Mouse (Mus musculus) T-helper 2 cell (primary cell): ENCODE results near the gene Hbq1b.
"Not testable (repeated sequence)": the region's sequence is repeated elsewhere in the genome, so short reads cannot be mapped to it uniquely, and the experiment has no call there.

Source experiments
- in situ Hi-C: fragments of 300-600 bp; cut with MboI, MseI; formaldehyde crosslinking; loops from one replicate; pipeline ENCODE4 v1.15.1; 2025; ENCODE audit warnings: high pct_unique_total_duplicates

Hbq1b gene

DNA sequence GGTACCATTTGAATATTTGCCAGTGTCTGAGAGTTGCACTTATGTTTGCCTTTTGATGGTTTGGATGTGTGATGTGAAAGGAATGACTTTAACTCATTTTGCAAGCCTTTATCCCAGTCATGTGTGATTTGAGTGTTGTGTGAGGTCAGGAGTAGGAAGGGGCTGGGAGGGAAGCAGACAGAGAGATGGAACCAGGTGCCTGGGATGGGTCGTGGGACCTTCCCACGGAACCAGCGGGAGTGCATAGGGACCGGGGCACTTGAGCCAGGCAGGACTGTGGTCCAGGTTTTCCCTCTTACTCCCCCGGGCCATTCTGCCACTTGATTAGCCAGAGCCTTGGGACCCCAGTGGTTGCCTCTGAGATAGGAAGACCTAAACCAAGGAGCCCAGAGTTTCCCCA is 18.8 kb upstream of the Hbq1b start:
- in situ Hi-C loops, result no loop called here

DNA sequence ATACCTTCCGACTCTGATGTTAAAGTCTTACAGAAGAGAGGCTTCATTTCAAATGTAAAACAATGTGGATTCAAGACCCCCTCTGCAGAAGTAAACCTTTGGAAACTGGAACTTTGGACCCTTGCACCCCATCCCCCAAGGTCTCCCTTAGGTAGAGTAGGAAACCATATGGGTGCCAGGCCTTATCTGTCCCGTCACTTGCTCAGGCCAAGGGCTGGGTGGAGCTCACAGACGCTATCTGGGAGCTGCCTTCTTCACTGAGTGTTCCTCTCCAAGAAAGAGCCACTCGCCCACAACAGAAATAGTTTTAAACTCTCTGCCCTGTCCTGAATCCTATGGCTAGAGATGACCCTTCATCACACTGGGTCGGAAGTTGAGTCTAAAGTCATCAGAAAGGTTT is 17.8 kb upstream of the Hbq1b start:
- in situ Hi-C loops, result no loop called here

DNA sequence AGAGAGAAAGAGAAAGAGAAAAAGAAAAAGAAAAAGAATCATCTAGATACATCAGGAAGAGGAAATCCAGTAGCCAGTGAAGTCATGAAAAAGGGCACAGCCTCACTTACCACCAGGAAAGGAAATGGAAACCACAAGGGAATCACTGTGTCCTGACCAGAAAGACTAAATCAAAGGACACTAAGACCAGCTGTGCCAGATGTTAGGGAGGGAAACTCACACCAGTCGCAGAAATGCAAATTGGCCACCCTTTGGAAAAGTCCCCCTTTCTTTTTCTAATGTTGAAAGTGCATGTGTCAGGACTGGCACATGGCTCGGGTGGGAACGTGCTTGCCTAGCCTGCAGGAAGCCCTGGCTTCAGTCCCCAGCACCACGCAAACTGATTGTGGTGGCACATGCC is 15.6 kb upstream of the Hbq1b start:
- in situ Hi-C loops, result no loop called here

DNA sequence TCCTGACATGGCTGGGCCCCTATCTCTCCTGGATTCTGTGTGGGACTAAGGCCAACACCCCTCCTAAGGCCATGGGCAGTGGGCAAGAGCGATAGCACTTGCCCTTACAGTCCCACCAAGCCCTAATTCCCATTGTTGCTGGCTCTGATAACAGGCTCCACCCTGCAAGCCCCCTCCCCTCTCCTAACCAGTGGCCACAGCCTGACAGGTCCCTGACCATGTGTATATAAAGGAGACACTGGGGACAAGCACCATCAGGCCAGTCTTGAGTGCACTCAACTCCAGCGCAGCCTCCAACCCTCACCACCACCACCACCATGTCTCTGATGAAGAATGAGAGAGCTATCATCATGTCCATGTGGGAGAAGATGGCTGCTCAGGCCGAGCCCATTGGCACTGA is 10.4 kb upstream of the Hbq1b start, which contains the start of gene Hba-x:
Gene Hba-x, plus strand, starts transcription at position 54 of the 400 bp plus-strand sequence.
- in situ Hi-C loops, result no loop called here

DNA sequence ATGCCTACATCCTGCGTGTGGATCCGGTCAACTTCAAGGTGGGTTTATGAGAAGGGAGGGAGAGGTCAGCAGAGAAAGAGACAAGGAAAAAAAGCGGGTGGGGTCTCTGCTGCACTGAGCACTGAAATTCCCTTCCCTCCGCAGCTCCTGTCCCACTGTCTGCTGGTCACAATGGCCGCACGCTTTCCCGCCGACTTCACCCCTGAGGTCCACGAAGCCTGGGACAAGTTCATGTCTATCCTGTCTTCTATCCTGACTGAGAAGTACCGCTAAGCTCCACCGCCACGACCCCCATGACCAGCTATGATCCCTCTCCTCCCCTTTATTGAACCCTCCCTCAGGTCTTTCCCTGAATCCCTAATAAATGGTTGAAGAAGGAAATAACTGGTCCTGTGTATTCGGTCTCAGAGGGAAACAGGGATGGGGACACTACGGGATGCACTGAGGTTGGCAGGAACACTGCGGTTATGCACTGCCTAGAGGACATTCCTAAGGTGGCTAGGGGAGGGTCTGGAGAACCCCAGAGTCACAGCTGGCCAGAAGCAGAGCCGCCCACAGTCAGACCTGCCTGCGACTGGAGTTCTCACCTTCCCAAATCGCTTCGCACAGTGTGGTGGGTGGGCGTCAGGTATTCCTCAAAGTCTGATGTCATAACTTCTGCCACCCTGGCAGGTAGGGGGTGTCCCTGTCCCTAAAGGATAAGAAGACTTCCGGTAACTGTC is 8.9 kb upstream of the Hbq1b start:
- in situ Hi-C loops, result no loop called here

DNA sequence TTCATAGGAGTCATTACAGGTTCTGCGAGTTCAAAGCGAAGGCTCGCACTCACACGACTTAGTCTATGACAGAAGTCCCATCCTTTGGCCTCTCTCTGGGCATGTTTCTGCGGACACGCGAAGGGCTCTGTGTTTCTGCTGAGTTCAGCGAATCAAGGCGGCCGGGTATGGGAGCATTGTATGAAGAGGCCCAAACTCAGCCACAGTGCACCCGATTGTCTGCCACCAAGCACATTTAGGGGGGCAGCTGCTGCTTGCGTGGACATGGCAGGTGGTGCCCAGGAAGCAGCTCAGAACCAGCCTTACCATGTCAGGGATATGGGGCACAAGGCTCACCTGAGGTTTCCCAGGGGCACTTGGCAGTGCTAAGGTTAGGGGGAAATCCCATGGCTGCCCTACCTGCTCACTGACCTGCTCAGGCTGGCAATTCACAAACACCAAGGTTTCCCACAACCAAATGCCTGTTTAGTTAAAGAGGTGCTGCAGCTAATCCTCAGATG is 8.3 kb upstream of the Hbq1b start:
- in situ Hi-C loops, result no loop called here

DNA sequence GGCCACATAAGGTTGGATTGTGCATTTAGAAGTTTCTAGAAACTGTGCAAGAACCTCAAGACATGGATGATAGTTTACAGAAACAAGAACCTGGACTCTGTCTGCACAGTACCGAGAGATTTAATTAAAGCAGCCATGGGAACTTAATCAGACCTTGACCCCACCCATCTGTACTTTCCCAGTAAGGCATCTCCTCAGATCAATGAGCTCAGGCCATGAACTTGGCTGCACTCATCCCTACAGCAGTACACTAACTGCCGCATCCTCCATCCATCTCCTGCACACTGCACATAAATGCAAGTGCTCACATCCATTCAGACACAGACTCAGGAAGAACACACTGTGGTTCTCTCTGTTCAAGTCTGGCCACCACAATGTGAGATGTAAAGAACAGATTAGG is 6.1 kb upstream of the Hbq1b start:
- in situ Hi-C loops, result no loop called here

DNA sequence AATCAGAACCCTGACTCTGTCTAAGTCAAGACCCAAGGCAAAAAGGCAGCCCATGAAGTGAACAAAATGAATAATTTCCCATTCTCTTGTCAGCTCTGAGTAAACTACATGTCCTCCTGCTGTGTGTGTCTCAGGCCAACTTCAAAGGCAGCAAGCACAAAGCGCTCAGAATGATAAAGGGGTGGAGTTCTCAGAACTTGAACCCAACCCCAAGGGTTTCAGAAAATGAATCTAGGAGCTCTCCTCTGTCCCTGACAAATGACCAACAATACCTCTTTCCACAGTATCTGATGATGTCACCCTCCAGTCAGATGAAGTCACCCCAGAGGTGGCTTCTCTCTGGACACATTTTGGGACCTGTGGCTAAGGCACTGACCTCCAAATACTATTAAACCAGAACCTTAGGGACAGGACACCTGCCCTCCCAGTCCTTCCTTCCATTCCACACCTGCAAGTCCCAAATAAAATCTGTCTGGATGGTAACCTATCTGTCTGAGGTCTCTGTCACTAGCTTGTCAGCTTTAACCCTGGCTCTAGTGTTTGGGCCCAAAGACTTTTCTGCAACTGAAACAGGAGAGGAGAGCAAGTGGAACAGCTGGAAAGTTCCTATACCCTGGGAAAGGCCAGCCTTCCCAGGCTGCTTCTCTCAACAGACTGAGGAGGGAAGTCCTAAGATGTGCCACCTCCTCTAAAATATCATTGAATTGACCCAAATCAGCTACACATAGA is 5.2 kb upstream of the Hbq1b start:
- in situ Hi-C loops, result no loop called here

DNA sequence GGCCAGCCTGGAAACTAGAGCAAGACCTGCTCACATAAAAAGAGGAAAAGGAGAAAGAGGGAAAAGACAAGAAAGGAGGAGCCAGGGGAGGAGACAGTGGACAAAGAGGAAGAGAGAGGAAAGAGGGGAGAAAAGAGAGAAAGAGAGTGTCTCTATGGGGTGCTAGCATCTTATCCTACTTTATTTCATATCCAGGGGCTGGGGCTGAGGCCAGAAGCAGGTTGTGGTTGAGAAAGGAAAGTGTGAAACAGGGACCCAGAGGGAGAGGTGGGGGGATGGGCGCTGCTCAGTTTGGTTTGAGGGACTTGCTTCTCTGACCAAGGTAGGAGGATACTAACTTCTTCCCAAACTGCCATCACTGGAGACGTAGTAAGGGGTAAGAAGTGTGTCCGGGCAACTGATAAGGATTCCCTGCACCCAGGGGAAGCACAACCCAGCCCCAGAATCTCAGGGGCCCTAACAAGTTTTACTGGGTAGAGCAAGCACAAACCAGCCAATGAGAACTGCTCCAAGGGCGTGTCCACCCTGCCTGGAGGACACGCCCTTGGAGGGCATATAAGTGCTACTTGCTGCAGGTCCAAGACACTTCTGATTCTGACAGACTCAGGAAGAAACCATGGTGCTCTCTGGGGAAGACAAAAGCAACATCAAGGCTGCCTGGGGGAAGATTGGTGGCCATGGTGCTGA is 3.5 kb upstream of the Hbq1b start, which contains the start of gene Hba-a1:
Gene Hba-a1, plus strand, starts transcription at position 421 of the 687 bp plus-strand sequence.
- in situ Hi-C loops, result not testable (repeated sequence)

DNA sequence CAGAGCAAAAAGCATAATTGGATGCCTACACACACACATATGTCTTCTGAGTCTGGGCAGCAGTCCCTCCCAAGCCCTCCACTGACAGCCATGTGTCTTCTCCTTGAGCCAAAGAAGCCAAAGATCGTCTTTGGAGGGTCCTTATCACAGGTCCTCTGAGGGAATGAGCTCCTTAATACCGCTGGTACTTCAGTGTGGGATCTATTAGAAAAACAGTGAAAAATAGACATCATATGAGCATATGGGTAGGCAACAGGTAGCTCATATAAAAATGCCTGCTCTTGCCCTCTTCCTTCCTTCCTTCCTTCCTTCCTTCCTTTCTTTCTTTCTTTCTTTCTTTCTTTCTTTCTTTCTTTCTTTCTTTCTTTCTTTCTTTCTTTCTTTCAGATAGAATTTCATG is 2.2 kb upstream of the Hbq1b start:
- in situ Hi-C loops, result not testable (repeated sequence)

DNA sequence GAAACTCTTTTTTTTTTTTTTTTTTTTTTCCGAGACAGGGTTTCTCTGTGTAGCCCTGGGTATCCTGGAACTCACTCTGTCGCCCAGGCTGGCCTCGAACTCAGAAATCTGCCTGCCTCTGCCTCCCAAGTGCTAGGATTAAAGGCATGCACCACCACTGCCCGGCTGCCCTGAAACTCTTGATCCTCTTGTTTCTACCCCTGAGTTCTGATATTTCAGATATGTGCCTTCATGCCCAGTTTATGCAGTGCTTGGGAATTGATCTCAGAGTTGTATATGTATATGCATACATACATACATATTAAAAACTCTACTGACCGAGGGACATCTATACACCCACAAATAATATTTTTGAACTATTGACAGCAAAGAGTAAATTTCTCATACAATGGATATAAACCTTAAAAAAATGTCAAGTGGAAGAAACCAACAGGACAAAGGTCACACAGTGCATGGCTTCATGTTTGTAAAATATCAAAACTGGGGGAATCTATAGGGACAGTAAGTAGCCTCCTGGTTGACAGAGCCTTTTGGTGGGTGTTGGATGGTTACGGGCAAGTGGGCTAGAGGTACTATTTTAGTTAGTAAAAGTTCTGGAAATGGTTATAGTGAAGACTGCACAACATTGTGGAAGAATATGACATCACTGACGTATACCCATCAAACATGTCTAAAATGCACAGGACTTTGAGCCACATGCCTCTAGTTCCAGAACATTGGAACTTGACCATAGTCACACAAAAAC is 1.6 kb upstream of the Hbq1b start:
- in situ Hi-C loops, result no loop called here

DNA sequence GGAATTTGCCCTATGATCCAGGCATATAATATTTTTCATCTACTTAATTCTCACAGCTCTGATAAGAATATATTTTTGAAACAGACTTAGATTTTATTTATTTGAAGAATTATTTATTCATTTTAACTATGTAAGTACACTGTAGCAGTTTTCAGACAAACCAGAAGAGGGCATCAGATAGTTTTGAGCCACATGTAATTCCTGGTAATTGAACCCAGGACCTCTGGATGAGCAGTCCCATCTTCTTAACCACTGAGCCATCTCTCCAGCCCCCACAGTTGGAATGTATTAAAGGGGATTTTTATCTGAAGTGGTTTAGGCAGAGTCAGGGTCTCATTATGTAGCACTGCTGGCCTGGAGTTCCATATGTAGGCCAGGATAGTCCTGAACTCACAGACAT is 878 bp upstream of the Hbq1b start:
- in situ Hi-C loops, result not testable (repeated sequence)

DNA sequence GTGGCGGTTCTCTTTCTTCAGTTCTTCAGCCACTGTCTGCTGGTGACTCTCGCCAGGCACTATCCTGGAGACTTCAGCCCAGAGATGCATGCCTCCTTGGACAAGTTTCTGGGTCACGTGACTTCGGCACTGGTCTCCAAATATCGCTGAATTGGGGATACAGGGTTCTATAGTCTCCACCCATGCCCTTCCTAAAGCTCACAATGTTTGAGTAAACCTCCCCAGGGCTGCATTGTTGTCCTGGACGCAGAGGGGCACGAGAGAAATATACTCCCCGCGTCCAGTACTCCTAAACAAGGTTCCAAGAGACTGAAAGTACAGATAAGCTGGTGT is 694 bp downstream of the Hbq1b start:
- in situ Hi-C loops, result no loop called here

DNA sequence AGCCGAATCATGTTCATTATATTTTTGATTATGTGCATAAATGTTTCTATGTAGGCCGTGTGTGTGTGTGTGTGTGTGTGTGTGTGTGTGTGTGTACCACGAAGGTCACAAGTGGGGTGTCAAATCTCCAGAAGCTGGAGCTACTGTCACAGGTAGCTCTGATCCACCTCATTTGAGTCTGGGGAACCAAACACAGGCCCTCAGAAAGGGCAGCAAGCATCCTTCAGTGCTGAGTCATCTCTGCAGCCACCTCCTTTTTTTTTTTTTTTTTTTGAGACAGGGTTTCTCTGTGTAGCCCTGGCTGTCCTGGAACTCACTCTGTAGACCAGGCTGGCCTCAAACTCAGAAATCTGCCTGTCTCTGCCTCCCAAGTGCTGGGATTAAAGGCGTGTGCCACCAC is 6.1 kb downstream of the Hbq1b start:
- in situ Hi-C loops, result not testable (repeated sequence)

DNA sequence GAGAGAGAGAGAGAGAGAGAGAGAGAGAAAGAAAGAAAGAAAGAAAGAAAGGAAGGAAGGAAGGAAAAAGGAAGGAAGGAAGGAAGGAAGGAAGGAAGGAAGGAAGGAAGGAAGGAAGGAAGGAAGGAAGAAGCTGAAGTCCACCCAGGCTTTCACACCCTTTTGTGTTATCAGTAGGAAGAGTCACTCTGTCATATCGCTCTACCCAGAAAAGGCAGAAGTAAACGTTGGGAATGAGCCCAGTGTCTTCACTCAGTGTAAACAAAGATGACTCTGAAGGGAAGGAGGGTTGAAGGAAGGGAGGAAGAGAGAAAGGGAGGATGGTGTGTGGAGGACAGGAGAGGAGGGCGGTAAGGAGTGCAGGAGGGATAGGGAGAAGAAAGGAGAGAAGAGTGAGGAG is 6.7 kb downstream of the Hbq1b start:
- in situ Hi-C loops, result not testable (repeated sequence)

DNA sequence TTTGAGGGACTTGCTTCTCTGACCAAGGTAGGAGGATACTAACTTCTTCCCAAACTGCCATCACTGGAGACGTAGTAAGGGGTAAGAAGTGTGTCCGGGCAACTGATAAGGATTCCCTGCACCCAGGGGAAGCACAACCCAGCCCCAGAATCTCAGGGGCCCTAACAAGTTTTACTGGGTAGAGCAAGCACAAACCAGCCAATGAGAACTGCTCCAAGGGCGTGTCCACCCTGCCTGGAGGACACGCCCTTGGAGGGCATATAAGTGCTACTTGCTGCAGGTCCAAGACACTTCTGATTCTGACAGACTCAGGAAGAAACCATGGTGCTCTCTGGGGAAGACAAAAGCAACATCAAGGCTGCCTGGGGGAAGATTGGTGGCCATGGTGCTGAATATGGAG is 9.4 kb downstream of the Hbq1b start, which contains the start of gene Hba-a2:
Gene Hba-a2, plus strand, starts transcription at position 287 of the 400 bp plus-strand sequence.
- in situ Hi-C loops, result not testable (repeated sequence)

DNA sequence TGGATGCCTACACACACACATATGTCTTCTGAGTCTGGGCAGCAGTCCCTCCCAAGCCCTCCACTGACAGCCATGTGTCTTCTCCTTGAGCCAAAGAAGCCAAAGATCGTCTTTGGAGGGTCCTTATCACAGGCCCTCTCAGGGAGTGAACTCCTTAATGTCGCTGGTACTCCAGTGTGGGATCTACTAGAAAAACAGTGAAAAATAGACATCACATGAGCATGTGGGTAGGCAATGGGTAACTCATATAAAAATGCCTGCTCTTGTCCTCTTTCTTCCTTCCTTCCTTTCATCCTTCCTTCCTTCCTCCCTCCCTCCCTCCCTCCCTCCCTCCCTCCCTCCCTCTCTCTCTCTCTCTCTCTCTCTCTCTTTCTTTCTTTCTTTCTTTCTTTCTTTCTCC is 10.7 kb downstream of the Hbq1b start:
- in situ Hi-C loops, result not testable (repeated sequence)

DNA sequence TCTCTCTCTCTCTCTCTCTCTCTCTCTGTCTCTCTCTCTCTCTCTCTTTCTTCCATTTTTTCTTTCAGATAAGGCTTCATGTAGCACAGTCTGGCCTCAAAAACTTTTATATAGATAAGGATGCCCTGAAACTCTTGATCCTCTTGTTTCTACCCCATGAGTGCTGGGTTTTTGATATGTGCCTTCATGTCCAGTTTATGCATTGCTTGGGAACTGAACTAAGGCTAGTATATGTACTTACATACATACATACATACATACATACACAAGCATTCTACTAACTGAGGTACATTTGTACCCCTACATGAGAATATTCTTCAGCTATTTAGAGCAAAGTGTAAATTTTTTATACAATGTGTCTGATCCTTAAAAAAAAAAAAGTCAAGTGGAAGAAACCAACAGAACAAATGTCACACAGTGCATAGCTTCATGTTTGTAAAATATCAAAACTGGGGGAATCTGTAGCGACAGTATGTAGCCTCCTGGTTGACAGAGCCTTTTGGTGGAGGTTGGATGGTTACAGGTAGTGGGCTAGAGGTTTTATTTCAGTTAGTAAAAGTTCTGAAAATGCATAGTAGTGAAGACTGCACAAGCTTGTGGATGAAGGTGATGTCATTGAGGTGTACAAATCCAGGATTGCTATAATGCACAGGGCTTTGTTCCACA is 11.2 kb downstream of the Hbq1b start:
- in situ Hi-C loops, result no loop called here

DNA sequence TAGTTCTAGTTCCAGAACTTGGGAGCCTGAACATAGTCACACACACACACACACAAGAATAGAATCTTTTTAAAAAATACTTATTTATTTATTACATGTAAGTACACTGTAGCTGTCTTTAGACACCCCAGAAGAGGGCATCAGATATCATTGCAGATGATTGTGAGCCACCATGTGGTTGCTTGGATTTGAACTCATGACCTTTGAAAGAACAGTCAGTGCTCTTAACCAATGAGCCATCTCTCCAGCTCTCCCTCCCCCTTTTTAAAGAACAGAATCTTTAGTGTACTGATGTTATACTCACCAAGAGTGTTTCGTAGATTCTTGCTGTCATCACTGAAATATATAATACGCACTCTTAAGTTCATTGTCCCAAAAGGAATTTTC is 11.8 kb downstream of the Hbq1b start:
- in situ Hi-C loops, result no loop called here

DNA sequence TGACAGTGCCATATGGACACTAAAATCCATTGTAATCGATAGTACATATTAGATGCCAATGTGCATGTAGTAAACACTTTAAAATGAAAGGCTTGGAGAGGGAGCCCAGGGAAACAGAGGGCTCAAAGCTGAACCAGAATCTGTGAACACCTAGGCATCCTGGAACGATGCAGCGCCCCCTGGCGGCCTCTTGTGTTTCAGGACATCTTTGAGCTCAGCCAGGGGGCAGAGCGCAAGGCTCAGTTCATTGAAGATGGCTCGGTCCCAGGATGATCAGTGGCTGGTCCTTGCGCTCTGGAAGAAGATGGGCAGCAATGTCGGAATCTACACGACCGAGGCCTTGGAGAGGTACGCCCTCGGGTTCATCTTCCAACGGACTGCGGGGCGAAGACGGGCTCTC is 13.1 kb downstream of the Hbq1b start, which contains the start of gene Hbq1a:
Gene Hbq1a, plus strand, starts transcription at position 205 of the 400 bp plus-strand sequence.
- in situ Hi-C loops, result not testable (repeated sequence)
